Mouse (Mus musculus) C2C12 (cell line): Measurements from ENCODE around the gene 6030468B19Rik. TPM values are rescaled to one million over a fixed set of nuclear protein-coding genes. Genes with fewer than 3 reads are reported as not detected.

ENCODE experiments used
- H3K27me3 ChIP-seq: one replicate; pipeline ENCODE4 v1.6.1; 2011; ENCODE audit not compliant: control insufficient read depth, insufficient read depth, insufficient read length
- H3K36me3 ChIP-seq: one replicate; pipeline ENCODE4 v1.6.1; 2011; ENCODE audit not compliant: control insufficient read depth, insufficient read depth
- H3K4me3 ChIP-seq: one replicate; pipeline ENCODE4 v1.5.1; 2011; ENCODE audit warnings: mild to moderate bottlenecking, control low read depth; ENCODE audit not compliant: poor library complexity, insufficient read depth, severe bottlenecking
- H3K79me2 ChIP-seq: one replicate; pipeline ENCODE4 v1.6.1; 2011; ENCODE audit not compliant: control insufficient read depth, insufficient read depth
- H3K79me3 ChIP-seq: one replicate; pipeline ENCODE4 v1.6.1; 2011; ENCODE audit warnings: low read depth, control low read depth
- H3ac ChIP-seq: one replicate; pipeline ENCODE3; 2011; ENCODE audit warnings: low read depth; ENCODE audit not compliant: control insufficient read depth, insufficient read length
- CEBPB ChIP-seq: IDR thresholded peaks from one replicate; pipeline ENCODE4 v1.6.1; 2011; ENCODE audit warnings: low read depth, mild to moderate bottlenecking, control low read depth, moderate library complexity
- CTCF ChIP-seq: IDR thresholded peaks from one replicate; pipeline ENCODE4 v1.5.1; 2011; ENCODE audit not compliant: control insufficient read depth, insufficient read depth, insufficient read length
- FOSL1 ChIP-seq: IDR thresholded peaks from one replicate; pipeline ENCODE4 v1.8.0; 2011; ENCODE audit warnings: mild to moderate bottlenecking, low read length; ENCODE audit not compliant: poor library complexity, insufficient read depth, severe bottlenecking
- MAX ChIP-seq: IDR thresholded peaks from one replicate; pipeline ENCODE4 v1.6.1; 2011; ENCODE audit warnings: mild to moderate bottlenecking, control low read depth
- MYOD1 ChIP-seq: IDR thresholded peaks from one replicate; pipeline ENCODE4 v1.6.1; 2011; ENCODE audit warnings: low read depth; ENCODE audit not compliant: control insufficient read depth, insufficient read length
- MYOG ChIP-seq: IDR thresholded peaks from one replicate; pipeline ENCODE4 v1.6.1; 2011; ENCODE audit not compliant: control insufficient read depth, insufficient read length; ENCODE audit errors: extremely low read depth
- USF1 ChIP-seq: IDR thresholded peaks from one replicate; pipeline ENCODE4 v1.6.1; 2011; ENCODE audit warnings: low read depth, mild to moderate bottlenecking, control low read depth, moderate library complexity
- polyA plus RNA-seq: library from polyadenylated mRNA; unstranded; fragments of >200 nt; fragmentation: generic; extraction: Trizol; gene quantifications from one replicate; pipeline ENCODE4 v1.2.1, GENCODE M21; 2012; ENCODE audit warnings: missing spikeins

The 6030468B19Rik gene
- polyA plus RNA-seq, 1 experiment = not detected

- TF ChIP-seq MYOG = no peak
- no peak for TF ChIP-seq CEBPB
- no peak for TF ChIP-seq CTCF
- no peak for TF ChIP-seq USF1
- no peak for TF ChIP-seq MYOD1
- TF ChIP-seq FOSL1 = no peak
- no peak for TF ChIP-seq MAX
- Histone ChIP-seq H3K4me3 (no peak overlapping the region), H3K79me3 (no peaks in the 10 kb centered on the region), H3K79me2 (no peaks in the 10 kb centered on the region), H3K36me3 (peaks cover 28% of the 10 kb centered on the region), H3ac (no peak overlapping the region), H3K27me3 (no peaks in the 10 kb centered on the region)
Observed at GRCm38 (mm10) chr11:117760374-117761119, 36.9 kb upstream of the 6030468B19Rik start.

GRCm38 (mm10) chr11:117761801-117762200 lies 35.7 kb upstream of the 6030468B19Rik start:
- TF ChIP-seq CTCF (no peak), USF1 (no peak), MAX (no peak), CEBPB (no peak), FOSL1 (no peak), MYOD1 (no peak), MYOG (no peak)
- Histone ChIP-seq H3K79me3 (no peaks in the 10 kb centered on the region), H3K36me3 (peaks cover 22% of the 10 kb centered on the region), H3ac (no peak overlapping the region), H3K79me2 (no peaks in the 10 kb centered on the region), H3K27me3 (no peaks in the 10 kb centered on the region), H3K4me3 (no peak overlapping the region)

- Histone ChIP-seq H3K36me3 (peaks cover 22% of the 10 kb centered on the region), H3K27me3 (no peaks in the 10 kb centered on the region), H3K79me2 (no peaks in the 10 kb centered on the region), H3ac (no peak overlapping the region), H3K79me3 (no peaks in the 10 kb centered on the region), H3K4me3 (no peak overlapping the region)
- TF ChIP-seq USF1 = no peak
- TF ChIP-seq MYOD1 = no peak
- TF ChIP-seq FOSL1 = no peak
- TF ChIP-seq CTCF = no peak
- no peak for TF ChIP-seq MYOG
- TF ChIP-seq CEBPB = no peak
- TF ChIP-seq MAX = no peak
Observed at GRCm38 (mm10) chr11:117762246-117762645, 35.2 kb upstream of the 6030468B19Rik start.

- TF ChIP-seq CEBPB (no peak), MYOG (no peak), CTCF (no peak), MYOD1 (no peak), USF1 (no peak), MAX (no peak), FOSL1 (no peak)
- Histone ChIP-seq H3ac (no peak overlapping the region), H3K79me3 (no peaks in the 10 kb centered on the region), H3K4me3 (no peak overlapping the region), H3K27me3 (no peaks in the 10 kb centered on the region), H3K36me3 (peaks cover 16% of the 10 kb centered on the region), H3K79me2 (no peaks in the 10 kb centered on the region)
Observed at GRCm38 (mm10) chr11:117764319-117764718, 33.1 kb upstream of the 6030468B19Rik start.

- H3K79me3 ChIP-seq = no peaks in the 10 kb centered on the region
- H3K79me2 ChIP-seq = no peaks in the 10 kb centered on the region
- TF ChIP-seq CTCF = no peak
- TF ChIP-seq USF1 = no peak
- no peak for TF ChIP-seq FOSL1
- TF ChIP-seq MYOD1 = no peak
- TF ChIP-seq CEBPB = no peak
- TF ChIP-seq MYOG = no peak
- no peak for TF ChIP-seq MAX
- no peaks in the 10 kb centered on the region for H3K27me3 ChIP-seq
- H3K36me3 ChIP-seq = peaks cover 10% of the 10 kb centered on the region
- no peak overlapping the region for H3ac ChIP-seq
- H3K4me3 ChIP-seq = no peak overlapping the region
Observed at GRCm38 (mm10) chr11:117765361-117765760, 32.1 kb upstream of the 6030468B19Rik start.

- peaks cover 10% of the 10 kb centered on the region for H3K36me3 ChIP-seq
- H3K79me2 ChIP-seq = no peaks in the 10 kb centered on the region
- no peak for TF ChIP-seq USF1
- no peaks in the 10 kb centered on the region for H3K27me3 ChIP-seq
- H3ac ChIP-seq = no peak overlapping the region
- H3K79me3 ChIP-seq = no peaks in the 10 kb centered on the region
- H3K4me3 ChIP-seq = no peak overlapping the region
Observed at GRCm38 (mm10) chr11:117766275-117766674, 31.2 kb upstream of the 6030468B19Rik start.
